Mouse (Mus musculus): Measurements from ENCODE around the gene Zfp526.
A peak's percentile ranks its signal among the peaks of the same experiment; 100 is the strongest.

Zfp526 gene

GRCm38 (mm10) chr7:25210482-25210881 lies 10.7 kb upstream of the Zfp526 start:
- DNase-seq, result no peak

GRCm38 (mm10) chr7:25213099-25213498 lies 8.1 kb upstream of the Zfp526 start:
- DNase-seq, result no peak

GRCm38 (mm10) chr7:25214172-25214571 lies 7.1 kb upstream of the Zfp526 start:
- no peak for DNase-seq

- no peak for DNase-seq
Observed at GRCm38 (mm10) chr7:25217653-25218395, 3.4 kb upstream of the Zfp526 start.

- DNase-seq, result peak; percentile 46 to 66
Observed at GRCm38 (mm10) chr7:25218705-25219415, 2.4 kb upstream of the Zfp526 start.

- no peak for DNase-seq
Observed at GRCm38 (mm10) chr7:25219416-25219750, 1.8 kb upstream of the Zfp526 start.

GRCm38 (mm10) chr7:25219756-25220456 lies 1.3 kb upstream of the Zfp526 start:
- DNase-seq, result peak; percentile 96 to 97

- no peak for DNase-seq
Observed at GRCm38 (mm10) chr7:25220457-25221101, 646 bp upstream of the Zfp526 start, which contains the start of gene Dedd2. Gene Dedd2, minus strand, starts transcription at chr7:25220615.

- DNase-seq, result no peak
Observed at GRCm38 (mm10) chr7:25222275-25222967, 1.2 kb downstream of the Zfp526 start.

GRCm38 (mm10) chr7:25227523-25228300 lies 6.5 kb downstream of the Zfp526 start:
- DNase-seq, result no peak

- DNase-seq, result peak; percentile 19 to 48
Observed at GRCm38 (mm10) chr7:25230690-25231285, 9.6 kb downstream of the Zfp526 start.

GRCm38 (mm10) chr7:25232101-25232648 lies 10.9 kb downstream of the Zfp526 start:
- peak in 1 of 2 experiments; percentile 36 for DNase-seq

- DNase-seq, result peak; percentile 65 to 79
Observed at GRCm38 (mm10) chr7:25233061-25233460, 11.8 kb downstream of the Zfp526 start.

GRCm38 (mm10) chr7:25235526-25235925 lies 14.3 kb downstream of the Zfp526 start:
- DNase-seq, result no peak

GRCm38 (mm10) chr7:25237249-25238014 lies 16.2 kb downstream of the Zfp526 start, which contains the start of gene Gsk3a:
Gene Gsk3a, minus strand, starts transcription at chr7:25237851.
- DNase-seq, result peak; percentile 96 to 98

GRCm38 (mm10) chr7:25238015-25238706 lies 16.9 kb downstream of the Zfp526 start:
- peak; percentile 85 to 94 for DNase-seq

- DNase-seq, result peak; percentile 80 to 90
Observed at GRCm38 (mm10) chr7:25238829-25239623, 17.8 kb downstream of the Zfp526 start.

GRCm38 (mm10) chr7:25240631-25241030 lies 19.4 kb downstream of the Zfp526 start:
- no peak for DNase-seq
